Comparison of ENCODE assay signal across 24 mouse cellular contexts in the genomic region with DNA sequence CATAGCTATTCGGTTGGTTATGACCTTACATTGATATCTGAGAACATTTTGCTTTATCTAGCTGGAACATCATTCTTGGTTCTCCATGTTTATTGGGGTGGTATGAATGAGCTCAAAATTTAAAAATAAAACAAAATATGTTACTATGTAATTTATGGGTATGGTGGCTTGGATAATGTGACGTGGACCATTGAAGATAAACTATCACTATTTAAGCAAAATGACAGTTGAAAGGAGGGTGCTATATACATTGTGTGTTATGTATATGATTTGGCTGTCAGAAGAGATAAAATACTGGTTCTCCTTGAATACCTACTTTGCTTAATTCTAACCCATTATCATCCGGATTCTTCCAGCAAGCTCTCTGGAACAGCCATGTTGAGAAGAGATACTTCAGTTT.
"Had no signal": no experiment of that assay in that cellular context is flagged by ENCODE, and none has a peak within 500 bp of the region (broad histone marks: within the 10 kb centered on the region; RNA-seq: fewer than 3 reads in every experiment).

No protein-coding gene starts in this region.

- H3K9me3 ChIP-seq: heart, embryonic 10.5 days; heart, embryonic 12.5 days; hindbrain, embryonic 10.5 days; hindbrain, embryonic 12.5 days; intestine, embryonic 15.5 days; limb, embryonic 10.5 days; limb, embryonic 12.5 days had no signal

- H3K36me3 ChIP-seq: heart, embryonic 10.5 days; heart, embryonic 12.5 days; hindbrain, embryonic 10.5 days; hindbrain, embryonic 12.5 days; intestine, embryonic 15.5 days; limb, embryonic 10.5 days; limb, embryonic 12.5 days had no signal

- H3K9ac ChIP-seq: heart, embryonic 12.5 days; hindbrain, embryonic 12.5 days; hindbrain, embryonic 14.5 days; intestine, embryonic 15.5 days; limb, embryonic 12.5 days had no signal

- H3K4me1 ChIP-seq: heart, embryonic 10.5 days; heart, embryonic 12.5 days; hindbrain, embryonic 10.5 days; hindbrain, embryonic 12.5 days; intestine, embryonic 15.5 days; limb, embryonic 12.5 days had no signal

- H3K4me2 ChIP-seq: heart, embryonic 12.5 days; hindbrain, embryonic 12.5 days; hindbrain, embryonic 14.5 days; intestine, embryonic 15.5 days; limb, embryonic 12.5 days had no signal

- H3K27ac ChIP-seq: gastrocnemius, adult 2 months; heart, embryonic 10.5 days; hindbrain, embryonic 10.5 days; hindbrain, embryonic 12.5 days; hindbrain, embryonic 14.5 days; intestine, embryonic 15.5 days; layer of hippocampus, adult 2 months; left cerebral cortex, adult 2 months; limb, embryonic 10.5 days; limb, embryonic 12.5 days had no signal

- H3K27me3 ChIP-seq: heart, embryonic 12.5 days; hindbrain, embryonic 12.5 days; intestine, embryonic 15.5 days; limb, embryonic 12.5 days had no signal

- H3K4me3 ChIP-seq: gastrocnemius, adult 2 months; heart, embryonic 10.5 days; heart, embryonic 12.5 days; hindbrain, embryonic 10.5 days; hindbrain, embryonic 12.5 days; intestine, embryonic 15.5 days; layer of hippocampus, adult 2 months; left cerebral cortex, adult 2 months; limb, embryonic 10.5 days; limb, embryonic 12.5 days had no signal

- ATAC-seq: hindbrain, embryonic 16.5 days; inflammation-experienced regulatory T-cells, adult 6 months; intestine, embryonic 15.5 days; intestine, postnatal 0 days had no signal

- DNase-seq: gastrocnemius, adult 2 months; gastrocnemius, postnatal 10 days; gastrocnemius, postnatal 25 days; heart, adult 18-20 months; heart, postnatal 10 days; heart, postnatal 4 days; kidney, adult 18-20 months; kidney, adult 8-10 months; kidney, postnatal 10 days; kidney, postnatal 25 days; kidney, postnatal 4 days had no signal
